Mouse (Mus musculus): Measurements from ENCODE around the gene Dock8. TPM values are rescaled to one million over a fixed set of nuclear protein-coding genes. Genes with fewer than 3 reads are reported as not detected.
A peak's percentile ranks its signal among the peaks of the same experiment; 100 is the strongest.

Dock8 gene
- total and polyA plus RNA-seq, 3 experiments = 16.1 to 30.1 TPM; not detected in 1

DNA sequence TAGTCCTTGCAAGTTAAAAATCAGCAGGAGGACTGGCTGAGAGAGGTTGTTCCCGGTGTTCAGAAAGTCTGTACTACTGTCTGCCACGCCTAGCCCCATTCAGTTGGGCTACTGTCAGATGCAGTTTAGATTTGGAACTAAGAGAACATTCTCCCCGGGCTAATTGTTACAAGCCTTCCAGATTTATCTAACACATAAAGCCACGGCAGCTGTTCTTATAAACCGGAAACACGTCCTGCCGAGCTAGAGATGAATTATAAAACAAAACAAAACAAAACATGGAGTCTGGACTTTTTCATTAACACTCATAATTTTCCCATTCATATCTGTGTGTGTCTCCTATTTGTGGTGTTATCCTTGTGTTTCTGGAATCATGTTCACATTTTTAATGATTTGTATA lies 87.8 kb downstream of the Dock8 start:
- TF ChIP-seq RAD21 (IDR thresholded peaks at IDR 0.05; ENCODE audit: low read depth, low read length) = no peak
- TF ChIP-seq TAL1 (IDR thresholded peaks at IDR 0.05; ENCODE audit: low read length) = no peak
- TF ChIP-seq MAZ (IDR thresholded peaks at IDR 0.05; ENCODE audit: low read depth, low read length) = no peak
- H3K36me3 ChIP-seq (ENCODE audit: control insufficient read depth in 1 of 2, insufficient read depth in 2 of 2, low read length in 2 of 2) = peaks cover 0 to 9% of the 10 kb centered on the region in 2 experiments; a peak in 2 of 4 replicates
- H3K4me3 ChIP-seq (ENCODE audit: control insufficient read depth in 1 of 2, insufficient read depth in 1 of 2, low read depth in 2 of 2, low read length in 2 of 2) = no peak overlapping the region
- no peaks in the 10 kb centered on the region for H3K4me1 ChIP-seq (ENCODE audit: control insufficient read depth in 1 of 2, insufficient read depth in 2 of 2, low read length in 2 of 2)
- H3K27me3 ChIP-seq (ENCODE audit: control insufficient read depth in 1 of 2, insufficient read depth in 2 of 2, low read length in 2 of 2) = no peaks in the 10 kb centered on the region
- H3K9me3 ChIP-seq (replicated peaks; ENCODE audit: insufficient read depth, low read length) = no peaks in the 10 kb centered on the region
- no peak overlapping the region for H3K9ac ChIP-seq (ENCODE audit: control insufficient read depth, low read depth, low read length, poor library complexity, severe bottlenecking)
- H3K79me2 ChIP-seq (ENCODE audit: control insufficient read depth, insufficient read depth, low read length, poor library complexity) = no peaks in the 10 kb centered on the region
- DNase-seq (ENCODE audit: low read depth, low spot score) = no peak
- no peak overlapping the region for H3K27ac ChIP-seq (ENCODE audit: control insufficient read depth, low read depth, low read length)

GRCm38 (mm10) chr19:25089746-25090145 lies 90.4 kb downstream of the Dock8 start:
- peaks cover 7 to 17% of the 10 kb centered on the region in 2 experiments for H3K36me3 ChIP-seq (ENCODE audit: control insufficient read depth in 1 of 2, insufficient read depth in 2 of 2, low read length in 2 of 2)
- TF ChIP-seq ZMIZ1 (IDR thresholded peaks at IDR 0.05; ENCODE audit: low read depth, low read length) = no peak
- no peak for TF ChIP-seq ELF1 (IDR thresholded peaks at IDR 0.05; ENCODE audit: low read depth, low read length)
- TF ChIP-seq RAD21 (IDR thresholded peaks at IDR 0.05; ENCODE audit: low read depth, low read length) = no peak
- no peak for TF ChIP-seq POLR2A (IDR thresholded peaks at IDR 0.05; ENCODE audit: control insufficient read depth in 1 of 2, insufficient read depth in 1 of 2, low read depth in 1 of 2, low read length in 2 of 2, poor library complexity in 1 of 2)
- no peak for TF ChIP-seq MEF2A (IDR thresholded peaks at IDR 0.05; ENCODE audit: extremely low read depth, insufficient replicate concordance, low read depth, low read length, poor library complexity, severe bottlenecking)
- no peak for TF ChIP-seq TBP (IDR thresholded peaks at IDR 0.05; ENCODE audit: low read depth, low read length)
- TF ChIP-seq SMC3 (IDR thresholded peaks at IDR 0.05; ENCODE audit: low read depth, low read length) = no peak
- TF ChIP-seq KAT2A (conservative IDR thresholded peaks at IDR 0.05; ENCODE audit: low read depth, low read length) = no peak
- TF ChIP-seq JUND (IDR thresholded peaks at IDR 0.05; ENCODE audit: low read depth, low read length) = no peak
- no peak for TF ChIP-seq MYC (IDR thresholded peaks at IDR 0.05; ENCODE audit: low read depth, low read length)
- H3K27me3 ChIP-seq (ENCODE audit: control insufficient read depth in 1 of 2, insufficient read depth in 2 of 2, low read length in 2 of 2) = no peaks in the 10 kb centered on the region
- H3K4me1 ChIP-seq (ENCODE audit: control insufficient read depth in 1 of 2, insufficient read depth in 2 of 2, low read length in 2 of 2) = peaks cover 0 to 3% of the 10 kb centered on the region in 2 experiments
- no peak overlapping the region for H3K4me3 ChIP-seq (ENCODE audit: control insufficient read depth in 1 of 2, insufficient read depth in 1 of 2, low read depth in 2 of 2, low read length in 2 of 2)
- DNase-seq (ENCODE audit: low read depth, low spot score) = no peak
- H3K9ac ChIP-seq (ENCODE audit: control insufficient read depth, low read depth, low read length, poor library complexity, severe bottlenecking) = no peak overlapping the region
- H3K27ac ChIP-seq (ENCODE audit: control insufficient read depth, low read depth, low read length) = no peak overlapping the region
- H3K9me3 ChIP-seq (replicated peaks; ENCODE audit: insufficient read depth, low read length) = no peaks in the 10 kb centered on the region
- H3K79me2 ChIP-seq (ENCODE audit: control insufficient read depth, insufficient read depth, low read length, poor library complexity) = no peaks in the 10 kb centered on the region

- H3K79me2 ChIP-seq (ENCODE audit: control insufficient read depth, insufficient read depth, low read length, poor library complexity) = no peaks in the 10 kb centered on the region
- H3K36me3 ChIP-seq (ENCODE audit: control insufficient read depth in 1 of 2, insufficient read depth in 2 of 2, low read length in 2 of 2) = peaks cover 14 to 36% of the 10 kb centered on the region in 2 experiments
- H3K4me1 ChIP-seq (ENCODE audit: control insufficient read depth in 1 of 2, insufficient read depth in 2 of 2, low read length in 2 of 2) = peaks cover 3 to 6% of the 10 kb centered on the region in 2 experiments
- H3K27me3 ChIP-seq (ENCODE audit: control insufficient read depth in 1 of 2, insufficient read depth in 2 of 2, low read length in 2 of 2) = no peaks in the 10 kb centered on the region
- no peak overlapping the region for H3K27ac ChIP-seq (ENCODE audit: control insufficient read depth, low read depth, low read length)
- peak; percentile 64 for DNase-seq (ENCODE audit: low read depth, low spot score)
- H3K9ac ChIP-seq (ENCODE audit: control insufficient read depth, low read depth, low read length, poor library complexity, severe bottlenecking) = no peak overlapping the region
- TF ChIP-seq MAX (IDR thresholded peaks at IDR 0.05; ENCODE audit: low read length) (no peak), NELFE (IDR thresholded peaks at IDR 0.05; ENCODE audit: low read depth, low read length) (no peak), TAL1 (IDR thresholded peaks at IDR 0.05; ENCODE audit: low read length) (peak; percentile 65), RCOR1 (IDR thresholded peaks at IDR 0.05; ENCODE audit: low read depth, low read length) (peak; percentile 95), ZNF384 (IDR thresholded peaks at IDR 0.05; ENCODE audit: low read depth, low read length) (peak; percentile 90), EP300 (IDR thresholded peaks at IDR 0.05; ENCODE audit: low read depth in 1 of 2, low read length in 2 of 2) (peak; percentile 71 to 84), TCF12 (IDR thresholded peaks at IDR 0.05; ENCODE audit: low read depth, low read length) (peak; percentile 74), MYB (IDR thresholded peaks at IDR 0.05; ENCODE audit: low read depth, low read length) (peak; percentile 47; the same call in 1 of the 2 replicates), GATA1 (IDR thresholded peaks at IDR 0.05; ENCODE audit: low read depth, low read length) (peak; percentile 69), E2F4 (IDR thresholded peaks at IDR 0.05; ENCODE audit: borderline replicate concordance, low read depth, low read length) (no peak), ETS1 (IDR thresholded peaks at IDR 0.05; ENCODE audit: low read depth, low read length) (0 out of 2 replicates have a peak, but pooled peaks have one; percentile 30), SIN3A (IDR thresholded peaks at IDR 0.05; ENCODE audit: low read length) (0 out of 2 replicates have a peak, but pooled peaks have one; percentile 17), MAFK (IDR thresholded peaks at IDR 0.05; ENCODE audit: borderline replicate concordance, low read depth, low read length) (no peak), CHD2 (IDR thresholded peaks at IDR 0.05; ENCODE audit: low read length) (no peak), CTCF (IDR thresholded peaks at IDR 0.05 in 2 of 3, conservative IDR thresholded peaks at IDR 0.05 in 1 of 3; ENCODE audit: control insufficient read depth in 1 of 3, insufficient read depth in 1 of 3, low read depth in 2 of 3, low read length in 3 of 3, poor library complexity in 1 of 3, severe bottlenecking in 1 of 3) (no peak)
- no peak overlapping the region for H3K4me3 ChIP-seq (ENCODE audit: control insufficient read depth in 1 of 2, insufficient read depth in 1 of 2, low read depth in 2 of 2, low read length in 2 of 2)
- no peaks in the 10 kb centered on the region for H3K9me3 ChIP-seq (replicated peaks; ENCODE audit: insufficient read depth, low read length)
These were observed 95.8 kb downstream of the Dock8 start for GRCm38 (mm10) chr19:25095135-25095534.

Measured in MEL (cell line).